Comparison of ENCODE assay signal across 16 mouse cellular contexts in the genomic region with DNA sequence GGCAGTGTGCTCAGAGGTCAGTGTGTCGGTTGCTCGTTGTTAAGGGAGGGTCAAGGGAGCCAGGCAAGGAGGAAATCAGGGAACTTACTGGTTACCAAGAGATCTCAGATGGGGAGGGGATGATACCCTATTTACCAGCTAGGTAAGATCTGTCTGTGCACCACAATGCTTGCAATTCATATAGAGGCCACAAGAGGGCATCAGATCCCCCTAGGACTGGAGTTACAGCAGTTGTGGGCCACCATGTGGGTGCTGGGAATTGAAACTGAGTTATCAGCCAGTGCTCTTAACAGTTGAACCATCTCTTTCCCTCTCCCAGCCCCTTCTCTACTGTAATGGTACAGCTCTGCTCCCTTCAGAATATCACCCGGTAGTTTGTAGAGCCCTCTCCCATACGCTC. TPM values are rescaled to one million over a fixed set of nuclear protein-coding genes. Genes with fewer than 3 reads are reported as not detected.
A peak's percentile ranks its signal among the peaks of the same experiment; 100 is the strongest.
DNase-seq lines count a peak whose midpoint lies in the region; ATAC-seq and TF ChIP-seq lines count a peak whose summit lies in the region.
"Had no signal": no experiment of that assay in that cellular context is flagged by ENCODE, and none has a peak within 500 bp of the region (broad histone marks: within the 10 kb centered on the region; RNA-seq: fewer than 3 reads in every experiment).

No protein-coding gene starts in this region.

- no peak overlapping the region for H3K4me3 ChIP-seq in hindbrain, postnatal 0 days (ENCODE audit: low read length)
- H3K4me3 ChIP-seq in hindbrain, embryonic 12.5 days, result no peak overlapping the region
- H3K4me3 ChIP-seq in midbrain, postnatal 0 days (ENCODE audit: low read depth, low read length), result no peak overlapping the region
- H3K4me3 ChIP-seq in midbrain, embryonic 15.5 days, result no peak overlapping the region
- no peak overlapping the region for H3K4me3 ChIP-seq in ES-E14 (ENCODE audit: insufficient read depth in 1 of 2, low read depth in 1 of 2, low read length in 2 of 2, poor library complexity in 1 of 2, severe bottlenecking in 1 of 2)
- H3K4me3 ChIP-seq: embryonic facial prominence, embryonic 15.5 days had no signal

- no peaks in the 10 kb centered on the region for H3K36me3 ChIP-seq in hindbrain, postnatal 0 days (ENCODE audit: insufficient read depth, low read length)
- H3K36me3 ChIP-seq in hindbrain, embryonic 12.5 days, result no peaks in the 10 kb centered on the region
- H3K36me3 ChIP-seq in midbrain, postnatal 0 days (ENCODE audit: insufficient read depth, low read length), result no peaks in the 10 kb centered on the region
- H3K36me3 ChIP-seq in midbrain, embryonic 15.5 days (replicated peaks), result no peaks in the 10 kb centered on the region
- no peaks in the 10 kb centered on the region for H3K36me3 ChIP-seq in ES-E14 (ENCODE audit: control insufficient read depth, insufficient read depth, low read length, poor library complexity, severe bottlenecking)
- H3K36me3 ChIP-seq: embryonic facial prominence, embryonic 15.5 days had no signal

- no peak overlapping the region for H3K9ac ChIP-seq in hindbrain, postnatal 0 days (replicated peaks; ENCODE audit: low read length)
- no peak overlapping the region for H3K9ac ChIP-seq in hindbrain, embryonic 12.5 days
- no peak overlapping the region for H3K9ac ChIP-seq in midbrain, postnatal 0 days (replicated peaks; ENCODE audit: low read length, poor library complexity, severe bottlenecking)
- no peak overlapping the region for H3K9ac ChIP-seq in midbrain, embryonic 15.5 days
- no peak overlapping the region for H3K9ac ChIP-seq in ES-E14 (ENCODE audit: insufficient read depth, low read depth, low read length, poor library complexity, severe bottlenecking)
- H3K9ac ChIP-seq: embryonic facial prominence, embryonic 15.5 days had no signal

- DNase-seq in hindbrain, postnatal 0 days (ENCODE audit: low spot score), result no peak
- DNase-seq in midbrain, postnatal 0 days (ENCODE audit: low spot score), result no peak
- peak; percentile 36 for DNase-seq in ES-E14 (ENCODE audit: low read depth, low spot score)
- no peak for DNase-seq in cerebellum, postnatal 10 days
- no peak for DNase-seq in urinary bladder, postnatal 10 days (ENCODE audit: low spot score)
- DNase-seq: cerebellum, postnatal 36 days; lung, postnatal 4 days had no signal

- no peaks in the 10 kb centered on the region for H3K4me1 ChIP-seq in hindbrain, postnatal 0 days (ENCODE audit: insufficient read depth, low read length)
- peaks cover 3% of the 10 kb centered on the region; the same call in 1 of the 2 replicates for H3K4me1 ChIP-seq in hindbrain, embryonic 12.5 days
- H3K4me1 ChIP-seq in midbrain, postnatal 0 days (ENCODE audit: insufficient read depth, low read length), result no peaks in the 10 kb centered on the region
- H3K4me1 ChIP-seq in midbrain, embryonic 15.5 days, result no peaks in the 10 kb centered on the region
- no peaks in the 10 kb centered on the region for H3K4me1 ChIP-seq in ES-E14 (ENCODE audit: control insufficient read depth in 2 of 2, insufficient read depth in 2 of 2, low read length in 2 of 2, poor library complexity in 1 of 2)
- H3K4me1 ChIP-seq: embryonic facial prominence, embryonic 15.5 days had no signal

- H3K4me2 ChIP-seq in hindbrain, postnatal 0 days (ENCODE audit: low read depth, low read length), result no peak overlapping the region
- H3K4me2 ChIP-seq in hindbrain, embryonic 12.5 days (replicated peaks), result no peak overlapping the region
- H3K4me2 ChIP-seq in midbrain, postnatal 0 days (ENCODE audit: low read depth, low read length, poor library complexity, severe bottlenecking), result no peak overlapping the region
- H3K4me2 ChIP-seq in midbrain, embryonic 15.5 days, result no peak overlapping the region
- H3K4me2 ChIP-seq: embryonic facial prominence, embryonic 15.5 days had no signal

- TF ChIP-seq CTCF in hindbrain, postnatal 0 days (IDR thresholded peaks at IDR 0.05; ENCODE audit: low read depth), result peak; percentile 33; the same call in 1 of the 2 replicates
- TF ChIP-seq CTCF in midbrain, postnatal 0 days (IDR thresholded peaks at IDR 0.05), result peak; percentile 39

- no peak overlapping the region for H3K27ac ChIP-seq in hindbrain, postnatal 0 days
- H3K27ac ChIP-seq in hindbrain, embryonic 12.5 days, result no peak overlapping the region
- no peak overlapping the region for H3K27ac ChIP-seq in midbrain, postnatal 0 days (ENCODE audit: low read depth, low read length)
- no peak overlapping the region for H3K27ac ChIP-seq in midbrain, embryonic 15.5 days
- no peak overlapping the region for H3K27ac ChIP-seq in ES-E14 (ENCODE audit: insufficient read depth, low read depth, low read length, poor library complexity, severe bottlenecking)
- H3K27ac ChIP-seq: embryonic facial prominence, embryonic 15.5 days had no signal

- 90% methylated on average over 4 of the region's 4 CpGs for WGBS in hindbrain, postnatal 0 days
- WGBS in hindbrain, embryonic 12.5 days, result 92% methylated on average over 4 of the region's 4 CpGs
- WGBS in midbrain, postnatal 0 days, result 95% methylated on average over 4 of the region's 4 CpGs
- WGBS in midbrain, embryonic 15.5 days, result 92% methylated on average over 4 of the region's 4 CpGs

- in situ Hi-C loops in ES-E14 (cut with MboI; ENCODE audit: low sequenced_read_pairs in 2 of 2, unreplicated experiment in 2 of 2), result no loop called here

- no peaks in the 10 kb centered on the region for H3K27me3 ChIP-seq in hindbrain, postnatal 0 days (ENCODE audit: insufficient read depth, low read length)
- no peaks in the 10 kb centered on the region for H3K27me3 ChIP-seq in hindbrain, embryonic 12.5 days
- H3K27me3 ChIP-seq in midbrain, postnatal 0 days (ENCODE audit: insufficient read depth, low read length), result no peaks in the 10 kb centered on the region
- no peaks in the 10 kb centered on the region for H3K27me3 ChIP-seq in midbrain, embryonic 15.5 days (replicated peaks)
- H3K27me3 ChIP-seq: embryonic facial prominence, embryonic 15.5 days had no signal

- no peaks in the 10 kb centered on the region for H3K9me3 ChIP-seq in hindbrain, postnatal 0 days (ENCODE audit: low read length)
- no peaks in the 10 kb centered on the region for H3K9me3 ChIP-seq in hindbrain, embryonic 12.5 days (replicated peaks)
- H3K9me3 ChIP-seq in midbrain, postnatal 0 days (ENCODE audit: low read length), result no peaks in the 10 kb centered on the region
- no peaks in the 10 kb centered on the region for H3K9me3 ChIP-seq in midbrain, embryonic 15.5 days
- H3K9me3 ChIP-seq in ES-E14 (ENCODE audit: control insufficient read depth, insufficient read depth, low read depth, low read length), result no peaks in the 10 kb centered on the region
- H3K9me3 ChIP-seq: embryonic facial prominence, embryonic 15.5 days had no signal

- no peak for ATAC-seq in hindbrain, postnatal 0 days
- no peak for ATAC-seq in hindbrain, embryonic 12.5 days (ENCODE audit: low FRiP score)
- ATAC-seq in midbrain, postnatal 0 days (ENCODE audit: low FRiP score), result no peak
- ATAC-seq in midbrain, embryonic 15.5 days (replicated peaks), result no peak
- ATAC-seq in megakaryocyte-erythroid progenitor cell, adult 5-6 weeks (replicated peaks; ENCODE audit: low FRiP score, low TSS enrichment, poor library complexity, severe bottlenecking), result peak; percentile 57; the same call in 1 of the 2 replicates
- ATAC-seq: intestine, embryonic 16.5 days had no signal

TF ChIP-seq in ES-E14, 5 proteins besides CTCF, POLR2A, EP300 and RAD21:
- no peak for TF ChIP-seq MAFK (IDR thresholded peaks at IDR 0.05; ENCODE audit: insufficient read depth, low read depth, low read length)
- peak; percentile 73; the same call in 1 of the 2 replicates for TF ChIP-seq ZNF384 (IDR thresholded peaks at IDR 0.05; ENCODE audit: low read depth, low read length)
- no peak for TF ChIP-seq CHD2 (IDR thresholded peaks at IDR 0.05; ENCODE audit: low read depth, low read length)
- peak; percentile 42; the same call in 1 of the 2 replicates for TF ChIP-seq ZC3H11A (IDR thresholded peaks at IDR 0.05; ENCODE audit: borderline replicate concordance, low read depth, low read length)
- no peak for TF ChIP-seq HCFC1 (IDR thresholded peaks at IDR 0.05; ENCODE audit: borderline replicate concordance, insufficient read depth, low read length)

RNA-seq across cellular contexts. Expression of a gene that starts 15.1 kb away (rescaled TPM):
- total RNA-seq in hindbrain, postnatal 0 days (2014; rRNA removed), result not detected in 2 replicates
- 0.48 and 0.63 TPM in 2 replicates for polyA plus RNA-seq in hindbrain, postnatal 0 days (2015; fragmentation: Nextera tagmentation; extraction: Ambion mirVana)
- 0.58 TPM in 1 of 2 replicates, not detected in the other for polyA plus RNA-seq in hindbrain, embryonic 12.5 days (2016; fragmentation: Nextera tagmentation; extraction: Ambion mirVana)
- not detected in 2 replicates for total RNA-seq in midbrain, postnatal 0 days (2014; rRNA removed)
- 0.60 TPM in 1 of 2 replicates, not detected in the other for polyA plus RNA-seq in midbrain, postnatal 0 days (2015; fragmentation: Nextera tagmentation; extraction: Ambion mirVana)
- polyA plus RNA-seq in midbrain, embryonic 15.5 days (2015; fragmentation: Nextera tagmentation; extraction: Ambion mirVana), result not detected in 2 replicates
- total RNA-seq in ES-E14 (2012; rRNA removed), result 3.6 and 5.9 TPM in 2 replicates
- total RNA-seq in megakaryocyte-erythroid progenitor cell, adult 5-6 weeks (2014; fragmentation: Nextera tagmentation), result not detected in 2 replicates
- total RNA-seq in megakaryocyte-erythroid progenitor cell, adult 5-6 weeks (2017), result not detected in 2 replicates
- total RNA-seq: granulocyte monocyte progenitor cell, adult 5-6 weeks; heart, postnatal 25 days; monocyte, adult 5-6 weeks had no signal
- polyA plus RNA-seq: limb, embryonic 11.5 days had no signal

RNA-seq across cellular contexts. Expression of a gene that starts 22.1 kb away (rescaled TPM):
- 32.6 and 33.5 TPM in 2 replicates for total RNA-seq in hindbrain, postnatal 0 days (2014; rRNA removed)
- polyA plus RNA-seq in hindbrain, postnatal 0 days (2015; fragmentation: Nextera tagmentation; extraction: Ambion mirVana), result 14.6 and 14.7 TPM in 2 replicates
- polyA plus RNA-seq in hindbrain, embryonic 12.5 days (2016; fragmentation: Nextera tagmentation; extraction: Ambion mirVana), result 10.6 and 11.9 TPM in 2 replicates
- total RNA-seq in midbrain, postnatal 0 days (2014; rRNA removed), result 35.4 and 44.2 TPM in 2 replicates
- 16.0 TPM in 2 replicates for polyA plus RNA-seq in midbrain, postnatal 0 days (2015; fragmentation: Nextera tagmentation; extraction: Ambion mirVana)
- 18.9 and 19.7 TPM in 2 replicates for polyA plus RNA-seq in midbrain, embryonic 15.5 days (2015; fragmentation: Nextera tagmentation; extraction: Ambion mirVana)
- 24.2 and 30.4 TPM in 2 replicates for total RNA-seq in ES-E14 (2012; rRNA removed)
- 5.8 and 6.9 TPM in 2 replicates for total RNA-seq in megakaryocyte-erythroid progenitor cell, adult 5-6 weeks (2014; fragmentation: Nextera tagmentation)
- total RNA-seq in megakaryocyte-erythroid progenitor cell, adult 5-6 weeks (2017), result 5.4 and 6.2 TPM in 2 replicates
